Mouse (Mus musculus) cerebellum, adult 8-10 months (tissue): ENCODE results near the gene Faf1.

Source experiments
- DNase-seq: peaks from one replicate; pipeline ENCODE4 v3.0.0; 2022

Gene Faf1

GRCm38 (mm10) chr4:109792331-109792730 is 115.9 kb downstream of the Faf1 start:
- no peak for DNase-seq

GRCm38 (mm10) chr4:109793072-109793471 is 116.7 kb downstream of the Faf1 start:
- DNase-seq = no peak

GRCm38 (mm10) chr4:109797511-109798182 is 121.3 kb downstream of the Faf1 start:
- no peak for DNase-seq

- no peak for DNase-seq
Observed at GRCm38 (mm10) chr4:109806408-109806807, 130.0 kb downstream of the Faf1 start.

- DNase-seq = no peak
Observed at GRCm38 (mm10) chr4:109815161-109815560, 138.8 kb downstream of the Faf1 start.

GRCm38 (mm10) chr4:109815592-109815991 is 139.2 kb downstream of the Faf1 start:
- peak; percentile 33 for DNase-seq

- DNase-seq = no peak
Observed at GRCm38 (mm10) chr4:109819455-109819854, 143.1 kb downstream of the Faf1 start.

- no peak for DNase-seq
Observed at GRCm38 (mm10) chr4:109829800-109830199, 153.4 kb downstream of the Faf1 start.

GRCm38 (mm10) chr4:109857851-109858250 is 181.5 kb downstream of the Faf1 start:
- no peak for DNase-seq

- no peak for DNase-seq
Observed at GRCm38 (mm10) chr4:109858571-109859392, 182.4 kb downstream of the Faf1 start.

GRCm38 (mm10) chr4:109859401-109859800 is 183.0 kb downstream of the Faf1 start:
- no peak for DNase-seq

GRCm38 (mm10) chr4:109860256-109860655 is 183.9 kb downstream of the Faf1 start:
- no peak for DNase-seq

GRCm38 (mm10) chr4:109862271-109862670 is 185.9 kb downstream of the Faf1 start:
- no peak for DNase-seq

- DNase-seq = no peak
Observed at GRCm38 (mm10) chr4:109863021-109863420, 186.6 kb downstream of the Faf1 start.

GRCm38 (mm10) chr4:109868897-109869484 is 192.6 kb downstream of the Faf1 start:
- no peak for DNase-seq

- no peak for DNase-seq
Observed at GRCm38 (mm10) chr4:109884333-109884732, 207.9 kb downstream of the Faf1 start.

GRCm38 (mm10) chr4:109887856-109888357 is 211.5 kb downstream of the Faf1 start:
- no peak for DNase-seq

GRCm38 (mm10) chr4:109897810-109898566 is 221.6 kb downstream of the Faf1 start:
- DNase-seq = no peak

GRCm38 (mm10) chr4:109901076-109901475 is 224.7 kb downstream of the Faf1 start:
- DNase-seq = no peak

GRCm38 (mm10) chr4:109904487-109904886 is 228.1 kb downstream of the Faf1 start:
- DNase-seq = no peak

- no peak for DNase-seq
Observed at GRCm38 (mm10) chr4:109929058-109929457, 252.7 kb downstream of the Faf1 start.

GRCm38 (mm10) chr4:109930445-109930844 is 254.1 kb downstream of the Faf1 start:
- DNase-seq = no peak

GRCm38 (mm10) chr4:109930935-109931334 is 254.5 kb downstream of the Faf1 start:
- no peak for DNase-seq
